Mouse (Mus musculus) natural killer cell, adult 2 months (primary cell): ENCODE results near the gene Dnttip1.
"Not testable (repeated sequence)": the region's sequence is repeated elsewhere in the genome, so short reads cannot be mapped to it uniquely, and the experiment has no call there.

Source experiments
- DNase-seq, 2 experiments: peaks; one replicate each; pipeline ENCODE4 v3.0.0; 2022; ENCODE audit warnings: low spot score in 2 of 2

Gene Dnttip1

DNA sequence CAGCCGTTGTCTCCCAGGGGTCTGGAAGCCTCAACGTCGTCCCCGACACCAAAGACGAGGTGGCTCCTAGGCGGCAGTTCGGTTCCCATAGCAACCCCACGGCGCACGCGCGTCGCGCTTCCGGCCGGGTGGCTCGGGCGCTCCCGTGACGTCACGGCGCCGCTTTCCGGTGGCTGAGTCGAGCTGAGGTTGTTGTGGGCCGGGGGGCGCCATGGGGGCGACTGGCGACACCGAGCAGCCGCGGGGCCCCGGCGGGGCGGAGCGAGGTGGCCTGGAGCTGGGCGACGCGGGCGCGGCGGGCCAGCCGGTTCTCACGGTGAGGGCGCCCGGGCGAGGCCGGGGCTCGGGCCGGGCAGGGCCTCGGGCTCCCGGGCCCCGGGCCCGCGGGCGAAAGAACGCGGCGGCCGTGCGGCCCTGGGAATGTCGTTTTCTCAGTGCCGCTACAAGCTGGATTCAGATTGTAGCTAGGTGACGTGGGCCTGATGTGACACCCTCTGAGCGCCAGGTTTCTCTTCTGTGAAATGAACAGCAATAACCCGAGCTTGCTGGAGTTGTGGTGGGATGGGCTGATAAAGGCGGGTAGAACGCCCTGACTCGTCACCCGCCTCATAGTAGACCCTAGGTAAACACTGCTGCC lies at the start of gene Dnttip1, which contains the start of gene Wfdc3:
TSS of gene Dnttip1 (plus strand) at position 141 of the 637 bp plus-strand sequence.
TSS of gene Wfdc3 (minus strand) at position 89 of the 637 bp plus-strand sequence.
- DNase-seq = peak; percentile 91 to 94

DNA sequence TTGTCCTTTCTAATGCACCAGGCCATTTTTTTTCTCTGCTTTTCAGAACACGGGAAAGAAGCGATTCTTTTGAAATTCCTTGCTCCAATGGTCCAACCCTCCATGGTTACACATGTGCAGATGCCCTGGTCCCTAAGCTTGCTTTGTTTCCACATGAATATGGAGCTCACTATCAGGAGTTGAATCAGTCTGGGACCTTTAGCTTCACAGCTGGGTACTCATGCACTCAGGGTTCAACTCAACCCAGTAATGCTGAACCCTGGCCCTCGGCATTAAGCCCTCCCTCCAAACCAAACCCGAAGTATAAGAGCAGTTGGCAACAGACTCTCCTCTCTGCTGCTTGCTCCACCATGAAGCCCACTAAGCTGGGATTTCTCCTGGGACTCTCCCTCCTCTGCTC lies 47.6 kb upstream of the Dnttip1 start, which contains the start of gene Spint4:
TSS of gene Spint4 (plus strand) at position 301 of the 400 bp plus-strand sequence.
- DNase-seq = no peak

DNA sequence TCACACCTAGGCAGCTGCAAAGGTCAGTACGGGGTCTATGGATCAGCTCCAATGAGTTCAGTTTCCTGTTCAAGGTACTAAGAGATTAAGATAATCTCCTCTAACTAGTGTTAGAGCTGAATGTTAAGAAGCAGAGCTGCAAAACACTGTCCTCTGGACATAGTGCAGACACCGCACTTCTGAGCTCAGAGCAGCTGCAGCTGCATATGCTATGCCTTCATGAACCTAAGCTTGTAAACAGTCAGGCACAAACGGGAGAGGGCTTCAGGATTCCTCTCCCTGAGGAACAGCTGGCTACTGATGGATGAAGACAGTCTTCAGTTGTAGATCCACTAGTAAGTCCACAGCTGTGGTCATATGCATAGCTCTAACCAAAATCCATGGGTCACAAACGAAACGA lies 44.8 kb upstream of the Dnttip1 start:
- no peak for DNase-seq

DNA sequence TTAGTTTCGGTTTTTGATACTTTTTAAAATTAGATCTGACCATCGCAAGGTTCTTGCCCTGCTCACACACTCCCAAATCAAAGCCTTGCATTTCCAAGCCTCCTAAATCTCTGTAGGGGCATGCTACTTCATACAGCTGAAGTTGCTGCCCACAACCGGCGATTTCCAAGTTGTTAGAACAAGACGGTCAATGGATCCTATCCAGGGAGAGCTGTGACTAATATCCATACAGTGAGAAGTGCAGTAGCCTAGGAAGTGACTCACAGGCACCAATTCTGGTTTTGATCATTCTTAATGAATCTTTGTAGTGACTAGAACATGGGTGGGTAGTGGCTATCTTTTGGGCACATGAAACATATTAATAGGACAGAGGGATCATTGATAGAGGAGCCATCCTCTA lies 44.0 kb upstream of the Dnttip1 start:
- no peak for DNase-seq

DNA sequence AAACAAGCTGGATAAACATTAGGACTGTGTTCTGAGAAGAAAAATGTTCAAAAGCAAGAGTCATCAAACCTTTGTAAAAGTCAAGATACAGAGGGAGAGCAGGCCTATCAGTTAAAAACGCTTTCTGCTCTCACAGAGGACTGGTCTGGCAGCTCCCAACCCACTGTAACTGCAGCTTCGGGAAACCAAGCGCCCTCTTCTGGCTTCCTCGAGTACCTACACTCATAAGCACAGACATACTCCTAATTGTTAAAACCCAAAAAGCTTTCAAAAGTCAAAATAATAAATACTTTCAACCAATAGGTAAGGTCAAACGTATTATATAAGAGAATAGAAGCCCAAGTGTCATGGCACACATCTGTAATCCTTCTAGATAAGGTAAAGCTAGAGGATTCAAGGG lies 41.5 kb upstream of the Dnttip1 start:
- no peak for DNase-seq

GRCm38 (mm10) chr2:164705328-164705727 lies 40.5 kb upstream of the Dnttip1 start:
- DNase-seq = no peak

DNA sequence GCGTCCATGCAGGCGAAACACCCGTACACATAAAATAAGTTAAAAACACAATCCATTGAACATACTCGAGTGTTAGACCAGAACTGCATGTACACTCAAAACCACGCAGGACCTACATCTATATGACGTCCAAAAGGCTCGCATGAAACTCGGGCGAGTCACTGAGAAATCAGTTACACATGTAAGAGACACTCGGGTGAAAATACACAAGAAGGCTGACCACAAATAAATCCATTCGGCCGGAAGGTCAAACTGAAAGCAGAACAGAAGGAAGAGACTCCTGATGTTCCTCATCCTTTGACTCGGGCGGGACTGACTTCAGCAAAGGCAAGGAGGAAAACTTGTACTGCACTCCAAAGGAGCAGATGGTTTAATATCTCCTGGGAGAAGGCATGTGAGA lies 39.8 kb upstream of the Dnttip1 start:
- DNase-seq = no peak

GRCm38 (mm10) chr2:164715005-164715404 lies 30.8 kb upstream of the Dnttip1 start, which contains the start of gene Spint5:
Gene Spint5, plus strand, starts transcription at chr2:164715305.
- DNase-seq = no peak

DNA sequence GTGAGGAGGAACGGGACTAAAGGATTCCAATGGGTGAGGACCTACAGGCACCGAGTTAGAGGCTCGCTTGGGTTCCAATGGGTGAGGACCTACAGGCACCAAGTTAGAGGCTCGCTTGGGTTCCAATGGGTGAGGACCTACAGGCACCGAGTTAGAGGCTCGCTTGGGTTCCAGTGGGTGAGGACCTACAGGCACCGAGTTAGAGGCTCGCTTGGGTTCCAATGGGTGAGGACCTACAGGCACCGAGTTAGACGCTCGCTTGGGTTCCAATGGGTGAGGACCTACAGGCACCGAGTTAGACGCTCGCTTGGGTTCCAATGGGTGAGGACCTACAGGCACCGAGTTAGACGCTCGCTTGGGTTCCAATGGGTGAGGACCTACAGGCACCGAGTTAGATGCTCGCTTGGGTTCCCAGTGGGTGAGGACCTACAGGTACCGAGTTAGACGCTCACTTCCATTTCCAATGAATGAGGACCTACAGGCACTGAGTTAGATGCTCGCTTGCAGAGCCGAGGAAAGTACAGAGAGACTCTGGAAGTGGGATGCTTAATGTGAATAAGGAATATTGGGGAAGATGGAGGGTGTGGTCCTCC lies 29.5 kb upstream of the Dnttip1 start:
- DNase-seq = not testable (repeated sequence)

- no peak for DNase-seq
Measured at GRCm38 (mm10) chr2:164723276-164723675, 22.5 kb upstream of the Dnttip1 start.

GRCm38 (mm10) chr2:164725895-164726619 lies 19.7 kb upstream of the Dnttip1 start:
- peak; percentile 63 to 72 for DNase-seq

- no peak for DNase-seq
Measured at GRCm38 (mm10) chr2:164731719-164732118, 14.1 kb upstream of the Dnttip1 start.

DNA sequence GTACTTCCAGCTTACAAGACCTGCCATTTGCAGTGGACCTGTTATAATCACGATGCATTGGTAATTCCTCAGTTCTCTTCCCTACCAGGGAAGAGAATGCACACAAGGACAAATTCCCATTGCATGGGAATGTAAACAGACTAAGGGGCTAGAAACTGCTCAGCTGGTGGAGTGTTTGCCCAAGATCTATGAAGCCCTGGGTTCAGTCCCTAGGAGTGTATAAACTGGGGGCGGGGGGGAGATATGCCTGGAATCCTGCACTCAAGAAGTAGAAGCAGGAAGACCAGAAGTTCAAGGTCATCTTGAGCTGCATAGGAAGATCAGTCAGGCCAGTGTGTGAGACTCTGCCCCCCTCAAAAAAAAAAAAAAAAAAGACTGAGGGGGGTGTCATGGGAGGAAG lies 12.5 kb upstream of the Dnttip1 start:
- DNase-seq = no peak

GRCm38 (mm10) chr2:164734839-164735238 lies 10.9 kb upstream of the Dnttip1 start:
- DNase-seq = no peak

GRCm38 (mm10) chr2:164735446-164735845 lies 10.3 kb upstream of the Dnttip1 start:
- no peak for DNase-seq

GRCm38 (mm10) chr2:164737377-164738090 lies 8.2 kb upstream of the Dnttip1 start:
- no peak for DNase-seq

DNA sequence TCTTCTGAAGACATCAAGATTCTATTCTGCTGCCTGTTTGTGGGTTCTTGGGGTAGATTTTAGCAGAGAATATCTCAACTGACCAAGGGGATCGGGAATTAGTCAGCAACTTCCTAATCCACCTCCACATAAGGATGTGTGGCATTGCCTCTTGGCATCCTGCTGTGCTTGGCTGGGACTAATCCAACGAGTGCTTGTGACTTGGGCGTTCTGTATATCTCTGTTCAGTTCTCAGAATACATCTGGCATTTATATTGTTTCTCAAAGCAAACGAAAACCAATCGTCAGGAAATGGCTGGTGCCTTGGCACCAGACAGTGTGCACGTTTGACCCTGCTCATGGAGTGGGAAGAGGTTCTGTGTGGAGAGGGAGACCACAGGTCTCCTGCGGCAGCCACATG lies 5.9 kb upstream of the Dnttip1 start:
- no peak for DNase-seq

- no peak for DNase-seq
Measured at GRCm38 (mm10) chr2:164744987-164745386, 796 bp upstream of the Dnttip1 start.

GRCm38 (mm10) chr2:164746693-164747092 lies 910 bp downstream of the Dnttip1 start:
- DNase-seq = no peak

- no peak for DNase-seq
Measured at GRCm38 (mm10) chr2:164748191-164748590, 2.4 kb downstream of the Dnttip1 start.

DNA sequence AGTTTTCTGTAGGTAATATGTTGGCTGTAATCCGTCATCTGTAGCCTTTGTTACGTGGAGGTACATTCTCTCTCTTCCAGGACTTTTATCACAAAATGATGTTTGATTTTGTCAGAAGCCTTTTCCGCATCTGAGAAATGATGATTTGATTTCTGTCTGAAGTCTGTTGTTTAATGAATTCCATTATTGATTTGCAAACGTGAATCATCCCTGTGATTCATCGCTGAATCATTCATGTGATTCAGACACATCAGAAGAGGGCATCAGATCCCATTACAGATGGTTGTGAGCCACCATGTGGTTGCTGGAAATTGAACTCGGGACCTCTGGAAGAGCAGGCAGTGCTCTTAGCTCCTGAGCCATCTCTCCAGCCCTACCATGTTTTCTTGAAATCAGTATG lies 3.2 kb downstream of the Dnttip1 start:
- DNase-seq = no peak

GRCm38 (mm10) chr2:164752454-164752853 lies 6.7 kb downstream of the Dnttip1 start:
- DNase-seq = no peak
